Mouse (Mus musculus): ENCODE measurements around the gene Il1rapl1.

- no peak for TF ChIP-seq CTCF (IDR thresholded peaks at IDR 0.05; ENCODE audit: extremely low read depth, insufficient read length, insufficient replicate concordance, low read depth, low read length)
- TF ChIP-seq POLR2A (IDR thresholded peaks at IDR 0.05; ENCODE audit: low read depth, low read length) = no peak
Observed at GRCm38 (mm10) chrX:88072741-88073419, 42.6 kb downstream of the Il1rapl1 start.

All from small intestine, adult 2 months (tissue).